Mouse (Mus musculus): Measurements from ENCODE around the gene Hoxb8. TPM values are rescaled to one million over a fixed set of nuclear protein-coding genes. Genes with fewer than 3 reads are reported as not detected.

Gene Hoxb8
- polyA plus RNA-seq, 1 experiment from 2014 or later = 0.06 TPM

DNA sequence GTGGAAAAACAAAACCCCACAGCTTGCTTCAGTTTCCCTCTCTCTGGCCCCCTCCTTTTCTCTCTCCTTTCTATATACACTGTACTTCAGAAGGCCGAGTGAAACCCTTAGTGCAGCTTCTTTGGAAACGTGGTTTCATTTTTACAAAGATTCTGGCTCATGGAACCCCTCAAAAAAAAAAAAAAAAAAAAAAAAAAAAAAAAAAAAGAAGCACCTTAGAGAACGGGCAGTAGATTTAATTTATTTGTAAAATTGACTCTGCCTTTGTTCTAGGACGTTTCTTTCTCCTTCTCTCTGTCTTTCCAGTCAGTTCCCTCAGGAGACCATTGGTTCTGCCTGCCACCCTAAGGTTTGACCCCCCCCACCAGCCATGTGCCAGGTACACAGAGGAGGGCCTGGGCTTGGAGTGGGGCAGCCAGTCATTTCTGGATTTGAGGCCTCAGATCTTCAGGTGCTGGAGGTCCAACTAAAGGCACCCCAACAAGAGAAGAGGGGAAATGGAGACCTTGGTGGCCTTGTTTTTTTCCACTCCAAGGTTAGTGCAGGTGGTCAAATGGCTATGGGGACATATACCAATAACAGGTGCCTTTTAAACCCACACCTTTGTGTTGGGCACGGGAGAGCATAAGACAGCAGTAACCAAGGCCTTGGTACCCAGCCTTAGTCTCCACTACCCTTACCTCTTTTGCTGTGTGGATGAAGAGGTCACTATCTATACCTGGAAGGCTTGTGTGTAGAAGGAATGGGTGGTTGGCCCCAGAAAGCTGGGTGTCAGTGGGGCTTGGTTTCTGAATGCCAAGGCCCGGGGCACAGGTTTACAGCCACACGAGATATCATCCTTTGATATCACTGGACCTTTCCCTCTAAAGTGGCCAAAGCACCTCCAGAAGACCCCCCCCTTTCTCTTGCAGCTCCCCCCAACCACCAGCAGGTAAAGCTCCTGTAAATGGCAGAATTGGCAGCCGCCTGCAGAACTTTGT lies 1.0 kb upstream of the Hoxb8 start:
- H3K4me1 ChIP-seq (ENCODE audit: control insufficient read depth, insufficient read depth, low read length) = peaks cover 9% of the 10 kb centered on the region; the same call in 1 of the 2 replicates
- no peaks in the 10 kb centered on the region for H3K9me3 ChIP-seq (replicated peaks; ENCODE audit: control insufficient read depth, low read length)
- no peaks in the 10 kb centered on the region for H3K36me3 ChIP-seq (ENCODE audit: control insufficient read depth, insufficient read depth, low read length)
- no peak overlapping the region for H3K4me3 ChIP-seq (ENCODE audit: low read depth, low read length)
- WGBS (ENCODE audit: insufficient replicate concordance) = 11% methylated on average over 8 of the region's 8 CpGs
- no peak overlapping the region for H3K4me2 ChIP-seq
- no peak overlapping the region for H3K9ac ChIP-seq (ENCODE audit: low read depth, low read length)
- no peak for ATAC-seq (replicated peaks; ENCODE audit: insufficient number of reproducible peaks, low FRiP score, low TSS enrichment)
- no peak overlapping the region for H3K27ac ChIP-seq (ENCODE audit: low read depth, low read length)
- peaks cover 96% of the 10 kb centered on the region for H3K27me3 ChIP-seq (ENCODE audit: control insufficient read depth, insufficient read depth, low read length)

DNA sequence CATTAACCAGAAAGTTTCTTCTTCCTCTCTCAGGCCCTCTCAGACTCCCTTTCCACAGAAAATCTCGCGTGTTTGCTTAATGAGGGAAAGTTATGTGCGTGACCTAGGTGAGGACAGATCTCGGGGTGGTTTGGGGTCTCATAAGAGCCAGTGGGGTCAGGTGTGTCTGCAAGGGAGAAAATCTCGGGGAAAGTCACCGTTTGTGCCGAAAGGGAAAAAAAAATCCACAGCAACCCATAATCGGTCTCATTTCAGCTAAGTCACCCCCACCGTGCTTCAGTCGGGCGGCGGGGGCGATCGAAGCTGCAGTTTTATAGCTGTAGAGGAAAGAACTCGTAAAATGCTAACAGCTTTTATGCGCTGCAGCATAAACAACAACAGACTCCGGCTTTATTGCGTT lies 309 bp upstream of the Hoxb8 start:
- no peak overlapping the region for H3K4me3 ChIP-seq (ENCODE audit: low read depth, low read length)
- 5% methylated on average over 18 of the region's 18 CpGs for WGBS (ENCODE audit: insufficient replicate concordance)
- no peaks in the 10 kb centered on the region for H3K36me3 ChIP-seq (ENCODE audit: control insufficient read depth, insufficient read depth, low read length)
- H3K9ac ChIP-seq (ENCODE audit: low read depth, low read length) = no peak overlapping the region
- H3K4me2 ChIP-seq = no peak overlapping the region
- H3K9me3 ChIP-seq (replicated peaks; ENCODE audit: control insufficient read depth, low read length) = no peaks in the 10 kb centered on the region
- peaks cover 96% of the 10 kb centered on the region for H3K27me3 ChIP-seq (ENCODE audit: control insufficient read depth, insufficient read depth, low read length)
- no peak for ATAC-seq (replicated peaks; ENCODE audit: insufficient number of reproducible peaks, low FRiP score, low TSS enrichment)
- no peak overlapping the region for H3K27ac ChIP-seq (ENCODE audit: low read depth, low read length)
- H3K4me1 ChIP-seq (ENCODE audit: control insufficient read depth, insufficient read depth, low read length) = peaks cover 9% of the 10 kb centered on the region; the same call in 1 of the 2 replicates

GRCm38 (mm10) chr11:96282795-96283430 lies 1.2 kb downstream of the Hoxb8 start:
- 0 out of 2 replicates have a peak, but pooled peaks have one; percentile 23 for ATAC-seq (replicated peaks; ENCODE audit: insufficient number of reproducible peaks, low FRiP score, low TSS enrichment)
- WGBS (ENCODE audit: insufficient replicate concordance) = under 1% methylated on average over 49 of the region's 49 CpGs
- Histone ChIP-seq H3K4me2 (peak overlapping the region; percentile 31), H3K9me3 (replicated peaks; ENCODE audit: control insufficient read depth, low read length) (no peaks in the 10 kb centered on the region), H3K36me3 (ENCODE audit: control insufficient read depth, insufficient read depth, low read length) (no peaks in the 10 kb centered on the region), H3K9ac (ENCODE audit: low read depth, low read length) (no peak overlapping the region), H3K27me3 (ENCODE audit: control insufficient read depth, insufficient read depth, low read length) (peaks cover 96% of the 10 kb centered on the region), H3K4me1 (ENCODE audit: control insufficient read depth, insufficient read depth, low read length) (peaks cover 15% of the 10 kb centered on the region; the same call in 1 of the 2 replicates), H3K4me3 (ENCODE audit: low read depth, low read length) (peak overlapping the region; percentile 22; the same call in 1 of the 2 replicates), H3K27ac (ENCODE audit: low read depth, low read length) (no peak overlapping the region)

GRCm38 (mm10) chr11:96284041-96284749 lies 2.5 kb downstream of the Hoxb8 start:
- Histone ChIP-seq H3K36me3 (ENCODE audit: control insufficient read depth, insufficient read depth, low read length) (no peaks in the 10 kb centered on the region), H3K4me3 (ENCODE audit: low read depth, low read length) (peak overlapping the region; percentile 40), H3K27me3 (ENCODE audit: control insufficient read depth, insufficient read depth, low read length) (peaks cover 98% of the 10 kb centered on the region), H3K27ac (ENCODE audit: low read depth, low read length) (no peak overlapping the region), H3K4me2 (peak overlapping the region; percentile 71), H3K9me3 (replicated peaks; ENCODE audit: control insufficient read depth, low read length) (no peaks in the 10 kb centered on the region), H3K9ac (ENCODE audit: low read depth, low read length) (no peak overlapping the region), H3K4me1 (ENCODE audit: control insufficient read depth, insufficient read depth, low read length) (peaks cover 15% of the 10 kb centered on the region; the same call in 1 of the 2 replicates)
- ATAC-seq (replicated peaks; ENCODE audit: insufficient number of reproducible peaks, low FRiP score, low TSS enrichment) = no peak
- under 1% methylated on average over 49 of the region's 49 CpGs for WGBS (ENCODE audit: insufficient replicate concordance)

GRCm38 (mm10) chr11:96284774-96285734 lies 3.3 kb downstream of the Hoxb8 start:
- ATAC-seq (replicated peaks; ENCODE audit: insufficient number of reproducible peaks, low FRiP score, low TSS enrichment) = no peak
- Histone ChIP-seq H3K4me1 (ENCODE audit: control insufficient read depth, insufficient read depth, low read length) (peaks cover 15% of the 10 kb centered on the region; the same call in 1 of the 2 replicates), H3K9ac (ENCODE audit: low read depth, low read length) (no peak overlapping the region), H3K36me3 (ENCODE audit: control insufficient read depth, insufficient read depth, low read length) (no peaks in the 10 kb centered on the region), H3K27me3 (ENCODE audit: control insufficient read depth, insufficient read depth, low read length) (peaks cover 98% of the 10 kb centered on the region), H3K4me3 (ENCODE audit: low read depth, low read length) (peak overlapping the region; percentile 40), H3K27ac (ENCODE audit: low read depth, low read length) (no peak overlapping the region), H3K4me2 (peak overlapping the region; percentile 71), H3K9me3 (replicated peaks; ENCODE audit: control insufficient read depth, low read length) (no peaks in the 10 kb centered on the region)
- under 1% methylated on average over 32 of the region's 37 CpGs for WGBS (ENCODE audit: insufficient replicate concordance)

- H3K27ac ChIP-seq (ENCODE audit: low read depth, low read length) = no peak within 1 kb of the TSS
- H3K9me3 ChIP-seq (replicated peaks; ENCODE audit: control insufficient read depth, low read length) = no peaks in the 10 kb centered on the region
- H3K4me3 ChIP-seq (ENCODE audit: low read depth, low read length) = peak within 1 kb of the TSS; percentile 35
- peak within 1 kb of the TSS; percentile 53 for H3K4me2 ChIP-seq
- H3K27me3 ChIP-seq (ENCODE audit: control insufficient read depth, insufficient read depth, low read length) = peaks cover 98% of the 10 kb centered on the region
- WGBS (ENCODE audit: insufficient replicate concordance) = 2% methylated on average over 43 of the region's 43 CpGs
- peaks cover 15% of the 10 kb centered on the region; the same call in 1 of the 2 replicates for H3K4me1 ChIP-seq (ENCODE audit: control insufficient read depth, insufficient read depth, low read length)
- no peak for ATAC-seq (replicated peaks; ENCODE audit: insufficient number of reproducible peaks, low FRiP score, low TSS enrichment)
- no peaks in the 10 kb centered on the region for H3K36me3 ChIP-seq (ENCODE audit: control insufficient read depth, insufficient read depth, low read length)
- no peak within 1 kb of the TSS for H3K9ac ChIP-seq (ENCODE audit: low read depth, low read length)
Observed at GRCm38 (mm10) chr11:96285771-96286738, 4.3 kb downstream of the Hoxb8 start, which contains the start of gene Hoxb7. TSS of gene Hoxb7 (plus strand) at chr11:96286623.
